8 mouse cellular contexts compared by ENCODE assay signal in the genomic region with DNA sequence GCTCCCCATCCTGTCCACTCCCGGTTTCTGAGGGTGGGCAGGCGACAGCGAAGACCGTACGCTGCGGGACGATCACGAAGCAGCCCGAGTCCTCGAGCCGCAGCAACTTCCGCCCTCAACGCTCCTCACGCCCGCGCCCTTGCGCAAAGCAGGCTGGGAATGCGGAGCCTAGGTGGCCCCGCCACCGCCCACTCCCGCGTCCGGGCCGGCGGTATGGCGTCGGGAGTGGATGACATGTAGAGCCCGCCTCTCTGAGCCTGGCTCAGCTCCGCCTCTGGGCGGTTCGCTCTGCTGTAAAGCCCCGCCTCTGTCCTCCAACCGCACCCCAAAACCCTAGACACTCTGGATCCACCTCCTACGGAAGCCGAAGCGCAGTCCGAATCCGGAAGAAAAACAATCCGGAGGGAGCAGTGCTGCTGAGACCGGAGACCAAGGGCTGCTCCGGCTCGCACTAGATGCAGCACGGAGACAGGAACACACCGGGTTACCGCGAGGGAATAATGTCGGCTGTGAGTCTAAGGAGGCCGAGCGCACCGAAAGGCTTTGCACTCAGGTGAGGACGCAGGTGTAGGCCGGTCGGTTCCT. TPM values are rescaled to one million over a fixed set of nuclear protein-coding genes. Genes with fewer than 3 reads are reported as not detected.
DNase-seq lines count a peak whose midpoint lies in the region; ATAC-seq and TF ChIP-seq lines count a peak whose summit lies in the region.

TSS of gene Inpp5k (plus strand) at position 344 of the 585 bp plus-strand sequence.

- peaks cover 34% of the 10 kb centered on the region for H3K36me3 ChIP-seq in C2C12 (ENCODE audit: control insufficient read depth, insufficient read depth)
- H3K36me3 ChIP-seq in erythroblast, embryonic 14.5 days (ENCODE audit: control insufficient read depth): peaks cover 59% of the 10 kb centered on the region
- 0 out of 2 replicates have a peak, but pooled peaks cover 4% of the 10 kb centered on the region for H3K36me3 ChIP-seq in heart, embryonic 11.5 days (ENCODE audit: control insufficient read depth, insufficient read depth, low read length)
- H3K36me3 ChIP-seq in kidney, embryonic 16.5 days (ENCODE audit: insufficient read depth, low read length): peaks cover 16% of the 10 kb centered on the region
- peaks cover 9% of the 10 kb centered on the region; the same call in 1 of the 2 replicates for H3K36me3 ChIP-seq in liver, adult 2 months (ENCODE audit: control insufficient read depth, insufficient read depth, low read length)
- H3K36me3 ChIP-seq in myocyte (ENCODE audit: control insufficient read depth, insufficient read depth): peaks cover 9% of the 10 kb centered on the region
- peaks cover 10% of the 10 kb centered on the region for H3K36me3 ChIP-seq in splenic B cell, adult 2 months (ENCODE audit: control insufficient read depth, insufficient read depth, low read length, poor library complexity, severe bottlenecking)

- no peak for TF ChIP-seq CTCF in C2C12 (IDR thresholded peaks at IDR 0.05; ENCODE audit: control insufficient read depth, insufficient read depth, insufficient read length)
- no peak for TF ChIP-seq CTCF in brain, embryonic 14.5 days (IDR thresholded peaks at IDR 0.05; ENCODE audit: borderline replicate concordance, extremely low read depth, insufficient read depth, insufficient read length)
- no peak for TF ChIP-seq CTCF in liver, adult 2 months (IDR thresholded peaks at IDR 0.05; ENCODE audit: low read depth, low read length)

- H3K27me3 ChIP-seq in C2C12 (ENCODE audit: control insufficient read depth, insufficient read depth, insufficient read length) (no peaks in the 10 kb centered on the region), myocyte (ENCODE audit: control insufficient read depth, insufficient read depth, insufficient read length) (no peaks in the 10 kb centered on the region)
- H3K27me3 ChIP-seq in erythroblast, embryonic 14.5 days (ENCODE audit: control insufficient read depth): no peaks in the 10 kb centered on the region
- no peaks in the 10 kb centered on the region for H3K27me3 ChIP-seq in heart, embryonic 11.5 days (ENCODE audit: control insufficient read depth, insufficient read depth, low read length)
- H3K27me3 ChIP-seq in kidney, embryonic 16.5 days (ENCODE audit: insufficient read depth, low read length): no peaks in the 10 kb centered on the region
- H3K27me3 ChIP-seq in liver, adult 2 months (ENCODE audit: control insufficient read depth, insufficient read depth, low read length): no peaks in the 10 kb centered on the region
- H3K27me3 ChIP-seq in splenic B cell, adult 2 months (ENCODE audit: control insufficient read depth, insufficient read depth, low read length, poor library complexity, severe bottlenecking): no peaks in the 10 kb centered on the region; the same call in 1 of the 2 replicates

- peak; percentile 81 for TF ChIP-seq POLR2A in brain, embryonic 14.5 days (IDR thresholded peaks at IDR 0.05; ENCODE audit: borderline replicate concordance, extremely low read depth, insufficient read depth, insufficient read length, poor library complexity, severe bottlenecking)
- peak; percentile 73 for TF ChIP-seq POLR2A in liver, adult 2 months (IDR thresholded peaks at IDR 0.05; ENCODE audit: extremely low read depth, insufficient read depth, low read length)
- TF ChIP-seq POLR2A in myocyte (IDR thresholded peaks at IDR 0.05; ENCODE audit: insufficient read length, low read depth): peak; percentile 93

- H3K79me3 ChIP-seq in C2C12 (ENCODE audit: low read depth): no peaks in the 10 kb centered on the region

- peak within 1 kb of the TSS; percentile 90 for H3K4me2 ChIP-seq in heart, embryonic 11.5 days
- peak within 1 kb of the TSS; percentile 78 for H3K4me2 ChIP-seq in kidney, embryonic 16.5 days (replicated peaks; ENCODE audit: low read depth, low read length)
- H3K4me2 ChIP-seq in myocyte (ENCODE audit: low read depth): peak within 1 kb of the TSS; percentile 96

- H3K9me3 ChIP-seq in erythroblast, embryonic 14.5 days (ENCODE audit: control insufficient read depth, low read length): no peaks in the 10 kb centered on the region
- H3K9me3 ChIP-seq in heart, embryonic 11.5 days (replicated peaks; ENCODE audit: control insufficient read depth, low read length): no peaks in the 10 kb centered on the region
- no peaks in the 10 kb centered on the region for H3K9me3 ChIP-seq in kidney, embryonic 16.5 days (ENCODE audit: low read length)

- peaks cover 33% of the 10 kb centered on the region for H3K4me1 ChIP-seq in erythroblast, embryonic 14.5 days (ENCODE audit: control insufficient read depth)
- H3K4me1 ChIP-seq in heart, embryonic 11.5 days (ENCODE audit: control insufficient read depth, insufficient read depth, low read length): peaks cover 18% of the 10 kb centered on the region
- H3K4me1 ChIP-seq in kidney, embryonic 16.5 days (ENCODE audit: insufficient read depth, low read length): peaks cover 36% of the 10 kb centered on the region
- H3K4me1 ChIP-seq in liver, adult 2 months (ENCODE audit: control insufficient read depth, insufficient read depth, low read length): peaks cover 3% of the 10 kb centered on the region; the same call in 1 of the 2 replicates

- DNase-seq in brain, embryonic 14.5 days (ENCODE audit: low read depth): peak; percentile 99
- DNase-seq in liver, adult 2 months (ENCODE audit: extremely low read depth, low read depth, low spot score): peak; percentile 94
- DNase-seq in splenic B cell, adult 2 months (ENCODE audit: low read depth, low spot score): peak; percentile 97

- H3K27ac ChIP-seq in heart, embryonic 11.5 days (ENCODE audit: low read depth, low read length): peak within 1 kb of the TSS; percentile 74; the same call in 1 of the 2 replicates
- peak within 1 kb of the TSS; percentile 88 for H3K27ac ChIP-seq in kidney, embryonic 16.5 days (ENCODE audit: low read length)
- H3K27ac ChIP-seq in liver, adult 2 months (replicated peaks; ENCODE audit: insufficient read depth, low read depth, low read length): peak within 1 kb of the TSS; percentile 19

- H3ac ChIP-seq in C2C12 (ENCODE audit: control insufficient read depth, insufficient read length, low read depth): peak within 1 kb of the TSS; percentile 87
- H3ac ChIP-seq in myocyte (ENCODE audit: control insufficient read depth, insufficient read length): peak within 1 kb of the TSS; percentile 69

- H3K79me2 ChIP-seq in C2C12 (ENCODE audit: control insufficient read depth, insufficient read depth) (no peaks in the 10 kb centered on the region), myocyte (ENCODE audit: control insufficient read depth, insufficient read depth) (no peaks in the 10 kb centered on the region)
- peaks cover 3% of the 10 kb centered on the region; the same call in 1 of the 2 replicates for H3K79me2 ChIP-seq in liver, adult 2 months (ENCODE audit: control insufficient read depth, insufficient read depth, low read length)

- WGBS in heart, embryonic 11.5 days (ENCODE audit: insufficient replicate concordance): under 1% methylated on average over 53 of the region's 53 CpGs
- under 1% methylated on average over 53 of the region's 53 CpGs for WGBS in kidney, embryonic 16.5 days
- 1% methylated on average over 53 of the region's 53 CpGs for WGBS in liver, adult 2 months

- H3K9ac ChIP-seq in heart, embryonic 11.5 days (ENCODE audit: low read depth, low read length): peak within 1 kb of the TSS; percentile 78
- peak within 1 kb of the TSS; percentile 77 for H3K9ac ChIP-seq in kidney, embryonic 16.5 days (replicated peaks; ENCODE audit: low read length)
- H3K9ac ChIP-seq in liver, adult 2 months (ENCODE audit: low read depth, low read length): peak within 1 kb of the TSS; percentile 76

- ATAC-seq in heart, embryonic 11.5 days (replicated peaks; ENCODE audit: insufficient number of reproducible peaks, low FRiP score, low TSS enrichment): peak; percentile 99
- peak; percentile 99 for ATAC-seq in kidney, embryonic 16.5 days (ENCODE audit: low FRiP score, low TSS enrichment)

- H3K4me3 ChIP-seq in C2C12 (ENCODE audit: insufficient read depth, poor library complexity, severe bottlenecking): peak within 1 kb of the TSS; percentile 45
- peak within 1 kb of the TSS; percentile 70 for H3K4me3 ChIP-seq in erythroblast, embryonic 14.5 days (replicated peaks)
- H3K4me3 ChIP-seq in heart, embryonic 11.5 days (ENCODE audit: low read depth, low read length): peak within 1 kb of the TSS; percentile 80
- peak within 1 kb of the TSS; percentile 62 for H3K4me3 ChIP-seq in kidney, embryonic 16.5 days (ENCODE audit: low read length)
- peak within 1 kb of the TSS; percentile 72 for H3K4me3 ChIP-seq in liver, adult 2 months (ENCODE audit: insufficient read depth, low read depth, low read length)
- H3K4me3 ChIP-seq in myocyte: peak within 1 kb of the TSS; percentile 76

TF ChIP-seq in C2C12, 6 proteins besides CTCF, POLR2A, EP300 and RAD21:
- TF ChIP-seq USF1 (IDR thresholded peaks at IDR 0.05; ENCODE audit: low read depth) (no peak), MYOG (IDR thresholded peaks at IDR 0.05; ENCODE audit: control insufficient read depth, extremely low read depth, insufficient read length) (no peak), MAX (IDR thresholded peaks at IDR 0.05) (peak; percentile 98), MYOD1 (IDR thresholded peaks at IDR 0.05; ENCODE audit: control insufficient read depth, insufficient read length, low read depth) (no peak), FOSL1 (IDR thresholded peaks at IDR 0.05; ENCODE audit: insufficient read depth, low read length, poor library complexity, severe bottlenecking) (no peak), CEBPB (IDR thresholded peaks at IDR 0.05; ENCODE audit: low read depth) (peak; percentile 38)
TF ChIP-seq in C2C12: peak in this region for 2.

TF ChIP-seq in myocyte, 11 proteins besides CTCF, POLR2A, EP300 and RAD21 (continues in another document):
- TF ChIP-seq MYOD1 (IDR thresholded peaks at IDR 0.05; ENCODE audit: control insufficient read depth in 1 of 3, insufficient read length in 2 of 3, low read depth in 2 of 3) (peak in 1 of 3 experiments; percentile 31), MYOG (IDR thresholded peaks at IDR 0.05; ENCODE audit: control insufficient read depth in 1 of 3, insufficient read depth in 1 of 3, insufficient read length in 2 of 3, low read depth in 2 of 3) (peak in 1 of 3 experiments; percentile 24), TCF3 (IDR thresholded peaks at IDR 0.05; ENCODE audit: insufficient read length, low read depth) (no peak), POLR2AphosphoS2 (IDR thresholded peaks at IDR 0.05; ENCODE audit: insufficient read length, low read depth) (peak; percentile 99), MAX (IDR thresholded peaks at IDR 0.05; ENCODE audit: low read depth) (no peak), REST (IDR thresholded peaks at IDR 0.05; ENCODE audit: insufficient read depth, insufficient read length) (peak; percentile 16)

RNA-seq across cellular contexts. Expression of gene Inpp5k, which starts in this region (rescaled TPM):
- 8.9 TPM for polyA plus RNA-seq in C2C12 (2012; fragmentation: generic; extraction: Trizol)
- 53.7 and 63.8 TPM in 2 replicates for polyA plus RNA-seq in brain, embryonic 14.5 days (2012; rRNA removed)
- polyA plus RNA-seq in erythroblast, embryonic 14.5 days (2012): 7.5 and 8.9 TPM in 2 replicates
- 19.7 and 21.0 TPM in 2 replicates for polyA plus RNA-seq in heart, embryonic 11.5 days (2014; fragmentation: Nextera tagmentation; extraction: Ambion mirVana)
- 33.2 and 34.2 TPM in 2 replicates for polyA plus RNA-seq in kidney, embryonic 16.5 days (2015; fragmentation: Nextera tagmentation; extraction: Ambion mirVana)
- 12.3 and 13.4 TPM in 2 replicates for total RNA-seq in liver, adult 2 months (2014; rRNA removed)
- polyA plus RNA-seq in liver, adult 2 months (2012; rRNA removed): 12.2 and 17.2 TPM in 2 replicates
- polyA plus RNA-seq in myocyte (2012; fragmentation: generic; extraction: Trizol): 20.7 TPM

Comparison
In these comparisons a context has a peak if more than half of its experiments do, and no peak if none do; other contexts are left out.
1. Peak in every context shown above with its lines: DNase-seq, ATAC-seq, H3K4me3 ChIP-seq and H3K27ac ChIP-seq.
2. H3K27ac ChIP-seq: peak in every context shown above with its lines; median percentile 88 in kidney, embryonic 16.5 days; 74 in heart, embryonic 11.5 days; 19 in liver, adult 2 months.